Mouse (Mus musculus): ENCODE measurements around the gene Eef1a1. TPM values are rescaled to one million over a fixed set of nuclear protein-coding genes. Genes with fewer than 3 reads are reported as not detected.

Gene Eef1a1
- 4,456 and 4,538 TPM in 2 replicates for polyA plus RNA-seq (2015; fragmentation: Nextera tagmentation; extraction: Ambion mirVana)

GRCm38 (mm10) chr9:78488890-78489420 lies at the start of gene Eef1a1:
TSS of gene Eef1a1 (minus strand) at chr9:78489151.
- no peaks in the 10 kb centered on the region for H3K4me1 ChIP-seq (replicated peaks)
- WGBS = under 1% methylated on average over 17 of the region's 20 CpGs
- no peaks in the 10 kb centered on the region for H3K9me3 ChIP-seq
- H3K9ac ChIP-seq = peak within 1 kb of the TSS; percentile 47
- H3K4me2 ChIP-seq (replicated peaks) = peak within 1 kb of the TSS; percentile 73
- no peaks in the 10 kb centered on the region for H3K36me3 ChIP-seq
- H3K4me3 ChIP-seq (replicated peaks) = peak within 1 kb of the TSS; percentile 38
- ATAC-seq = peak; percentile 70
- no peaks in the 10 kb centered on the region for H3K27me3 ChIP-seq (replicated peaks)
- peak within 1 kb of the TSS; percentile 54; the same call in 1 of the 2 replicates for H3K27ac ChIP-seq

GRCm38 (mm10) chr9:78538421-78538820 lies 49.5 kb upstream of the Eef1a1 start:
- Histone ChIP-seq H3K36me3 (no peaks in the 10 kb centered on the region), H3K27me3 (replicated peaks) (no peaks in the 10 kb centered on the region), H3K4me3 (replicated peaks) (no peak overlapping the region), H3K27ac (no peak overlapping the region), H3K9me3 (no peaks in the 10 kb centered on the region), H3K9ac (no peak overlapping the region), H3K4me2 (replicated peaks) (no peak overlapping the region), H3K4me1 (replicated peaks) (no peaks in the 10 kb centered on the region)
- 56% methylated on average over 6 of the region's 6 CpGs for WGBS
- ATAC-seq = no peak

- no peaks in the 10 kb centered on the region for H3K9me3 ChIP-seq
- H3K4me3 ChIP-seq (replicated peaks) = no peak overlapping the region
- no peak overlapping the region for H3K27ac ChIP-seq
- no peak overlapping the region for H3K9ac ChIP-seq
- no peaks in the 10 kb centered on the region for H3K4me1 ChIP-seq (replicated peaks)
- H3K27me3 ChIP-seq (replicated peaks) = no peaks in the 10 kb centered on the region
- no peaks in the 10 kb centered on the region for H3K36me3 ChIP-seq
- ATAC-seq = no peak
- whole genome bisulfite sequencing = 89% methylated on average over 9 of the region's 9 CpGs
- H3K4me2 ChIP-seq (replicated peaks) = no peak overlapping the region
Observed at GRCm38 (mm10) chr9:78537154-78537873, 48.4 kb upstream of the Eef1a1 start.

- WGBS = 72% methylated on average over 7 of the region's 7 CpGs
- Histone ChIP-seq H3K27ac (no peak overlapping the region), H3K4me3 (replicated peaks) (no peak overlapping the region), H3K36me3 (no peaks in the 10 kb centered on the region), H3K9me3 (no peaks in the 10 kb centered on the region), H3K27me3 (replicated peaks) (no peaks in the 10 kb centered on the region), H3K4me1 (replicated peaks) (no peaks in the 10 kb centered on the region), H3K4me2 (replicated peaks) (no peak overlapping the region), H3K9ac (no peak overlapping the region)
- no peak for ATAC-seq
Observed at GRCm38 (mm10) chr9:78534606-78535005, 45.7 kb upstream of the Eef1a1 start.

- no peak overlapping the region for H3K4me3 ChIP-seq (replicated peaks)
- 62% methylated on average over 18 of the region's 18 CpGs for WGBS
- no peak overlapping the region for H3K9ac ChIP-seq
- H3K27me3 ChIP-seq (replicated peaks) = no peaks in the 10 kb centered on the region
- no peak overlapping the region for H3K4me2 ChIP-seq (replicated peaks)
- H3K4me1 ChIP-seq (replicated peaks) = no peaks in the 10 kb centered on the region
- no peaks in the 10 kb centered on the region for H3K36me3 ChIP-seq
- ATAC-seq = peak; percentile 67
- H3K27ac ChIP-seq = peak overlapping the region; percentile 82
- no peaks in the 10 kb centered on the region for H3K9me3 ChIP-seq
Observed at GRCm38 (mm10) chr9:78533296-78533935, 44.5 kb upstream of the Eef1a1 start.

- Histone ChIP-seq H3K36me3 (no peaks in the 10 kb centered on the region), H3K9me3 (no peaks in the 10 kb centered on the region), H3K4me2 (replicated peaks) (peak overlapping the region; percentile 38), H3K4me3 (replicated peaks) (no peak overlapping the region), H3K9ac (no peak overlapping the region), H3K27ac (peak overlapping the region; percentile 82), H3K27me3 (replicated peaks) (no peaks in the 10 kb centered on the region), H3K4me1 (replicated peaks) (no peaks in the 10 kb centered on the region)
- ATAC-seq = peak; percentile 81
- WGBS = 29% methylated on average over 9 of the region's 9 CpGs
Observed at GRCm38 (mm10) chr9:78532341-78532819, 43.4 kb upstream of the Eef1a1 start.

- Histone ChIP-seq H3K4me3 (replicated peaks) (no peak overlapping the region), H3K9ac (no peak overlapping the region), H3K4me1 (replicated peaks) (0 out of 2 replicates have a peak, but pooled peaks cover under 1% of the 10 kb centered on the region), H3K27ac (peak overlapping the region; percentile 82), H3K36me3 (no peaks in the 10 kb centered on the region), H3K9me3 (no peaks in the 10 kb centered on the region), H3K27me3 (replicated peaks) (no peaks in the 10 kb centered on the region), H3K4me2 (replicated peaks) (peak overlapping the region; percentile 38)
- peak; percentile 16 for ATAC-seq
- WGBS = 27% methylated on average over 5 of the region's 5 CpGs
Observed at GRCm38 (mm10) chr9:78531816-78532215, 42.9 kb upstream of the Eef1a1 start.

- WGBS = 2% methylated on average over 16 of the region's 16 CpGs
- peaks cover 5% of the 10 kb centered on the region; the same call in 1 of the 2 replicates for H3K4me1 ChIP-seq (replicated peaks)
- peak overlapping the region; percentile 81 for H3K4me2 ChIP-seq (replicated peaks)
- H3K27me3 ChIP-seq (replicated peaks) = no peaks in the 10 kb centered on the region
- peak overlapping the region; percentile 90 for H3K27ac ChIP-seq
- ATAC-seq = peak; percentile 73
- peak overlapping the region; percentile 41 for H3K4me3 ChIP-seq (replicated peaks)
- H3K36me3 ChIP-seq = no peaks in the 10 kb centered on the region
- H3K9ac ChIP-seq = peak overlapping the region; percentile 45; the same call in 1 of the 2 replicates
- no peaks in the 10 kb centered on the region for H3K9me3 ChIP-seq
Observed at GRCm38 (mm10) chr9:78527767-78528381, 38.9 kb upstream of the Eef1a1 start.

- Histone ChIP-seq H3K9ac (peak overlapping the region; percentile 45), H3K9me3 (no peaks in the 10 kb centered on the region), H3K4me1 (replicated peaks) (peaks cover 5% of the 10 kb centered on the region; the same call in 1 of the 2 replicates), H3K4me3 (replicated peaks) (peak overlapping the region; percentile 41), H3K27ac (peak overlapping the region; percentile 90), H3K27me3 (replicated peaks) (no peaks in the 10 kb centered on the region), H3K4me2 (replicated peaks) (peak overlapping the region; percentile 81), H3K36me3 (no peaks in the 10 kb centered on the region)
- under 1% methylated on average over 24 of the region's 24 CpGs for WGBS
- ATAC-seq = peak; percentile 84
Observed at GRCm38 (mm10) chr9:78527301-78527761, 38.4 kb upstream of the Eef1a1 start.

GRCm38 (mm10) chr9:78526206-78526605 lies 37.3 kb upstream of the Eef1a1 start:
- Histone ChIP-seq H3K27me3 (replicated peaks) (no peaks in the 10 kb centered on the region), H3K4me1 (replicated peaks) (peaks cover 7% of the 10 kb centered on the region; the same call in 1 of the 2 replicates), H3K27ac (no peak overlapping the region), H3K4me2 (replicated peaks) (no peak overlapping the region), H3K36me3 (no peaks in the 10 kb centered on the region), H3K4me3 (replicated peaks) (no peak overlapping the region), H3K9me3 (no peaks in the 10 kb centered on the region), H3K9ac (no peak overlapping the region)
- WGBS = 81% methylated on average over 2 of the region's 2 CpGs
- no peak for ATAC-seq

GRCm38 (mm10) chr9:78525451-78526135 lies 36.6 kb upstream of the Eef1a1 start:
- Histone ChIP-seq H3K4me3 (replicated peaks) (no peak overlapping the region), H3K9ac (no peak overlapping the region), H3K4me1 (replicated peaks) (peaks cover 10% of the 10 kb centered on the region; the same call in 1 of the 2 replicates), H3K27me3 (replicated peaks) (no peaks in the 10 kb centered on the region), H3K9me3 (no peaks in the 10 kb centered on the region), H3K4me2 (replicated peaks) (no peak overlapping the region), H3K27ac (no peak overlapping the region), H3K36me3 (no peaks in the 10 kb centered on the region)
- no peak for ATAC-seq
- WGBS = 91% methylated on average over 17 of the region's 17 CpGs

Measured in intestine, embryonic 15.5 days (tissue).